Mouse (Mus musculus) embryonic fibroblast, embryonic 13.5 days (primary cell): ENCODE results near the gene Lmo7. TPM values are rescaled to one million over a fixed set of nuclear protein-coding genes. Genes with fewer than 3 reads are reported as not detected.

Experiments
- H3K27ac ChIP-seq: 2 replicates; pipeline ENCODE4 v1.5.1; 2012; ENCODE audit warnings: low read length, control low read depth, inconsistent platforms; ENCODE audit not compliant: insufficient read depth
- H3K4me1 ChIP-seq: 2 replicates; pipeline ENCODE4 v1.6.1; 2011; ENCODE audit warnings: low read length; ENCODE audit not compliant: control insufficient read depth, insufficient read depth
- H3K4me3 ChIP-seq: 2 replicates; pipeline ENCODE4 v1.5.1; 2011; ENCODE audit warnings: mild to moderate bottlenecking, control low read depth, low read length; ENCODE audit not compliant: insufficient read depth
- CTCF ChIP-seq: IDR thresholded peaks from 2 replicates; pipeline ENCODE4 v1.5.1; 2011; ENCODE audit warnings: mild to moderate bottlenecking, control low read depth, low read length, moderate library complexity, borderline replicate concordance; ENCODE audit not compliant: insufficient read depth
- POLR2A ChIP-seq: IDR thresholded peaks from 2 replicates; pipeline ENCODE4 v1.6.1; 2011; ENCODE audit warnings: low read depth, mild to moderate bottlenecking, control low read depth, low read length, moderate library complexity
- polyA plus RNA-seq: library from polyadenylated mRNA; stranded (reverse); fragments of >200 nt; gene quantifications from 2 replicates; pipeline ENCODE4 v1.2.4, GENCODE M21; 2011; ENCODE audit warnings: low read depth; ENCODE audit not compliant: missing spikeins, insufficient read length

Lmo7 gene
- polyA plus RNA-seq, 1 experiment = 61.5 TPM

- Histone ChIP-seq H3K4me3 (no peak overlapping the region), H3K4me1 (no peaks in the 10 kb centered on the region), H3K27ac (no peak overlapping the region)
- TF ChIP-seq POLR2A = no peak
- no peak for TF ChIP-seq CTCF
Observed at GRCm38 (mm10) chr14:101964381-101964780, 234.6 kb downstream of the Lmo7 start.

- no peak overlapping the region for H3K27ac ChIP-seq
- H3K4me1 ChIP-seq = no peaks in the 10 kb centered on the region
- TF ChIP-seq CTCF = no peak
- no peak for TF ChIP-seq POLR2A
- no peak overlapping the region for H3K4me3 ChIP-seq
Observed at GRCm38 (mm10) chr14:101964956-101965355, 235.2 kb downstream of the Lmo7 start.

GRCm38 (mm10) chr14:101972764-101973163 is 243.0 kb downstream of the Lmo7 start:
- Histone ChIP-seq H3K4me3 (no peak overlapping the region), H3K27ac (no peak overlapping the region), H3K4me1 (no peaks in the 10 kb centered on the region)
- TF ChIP-seq CTCF = no peak
- TF ChIP-seq POLR2A = no peak

GRCm38 (mm10) chr14:101973171-101973570 is 243.4 kb downstream of the Lmo7 start:
- Histone ChIP-seq H3K4me1 (no peaks in the 10 kb centered on the region), H3K4me3 (no peak overlapping the region), H3K27ac (no peak overlapping the region)
- TF ChIP-seq POLR2A = no peak
- no peak for TF ChIP-seq CTCF

- Histone ChIP-seq H3K4me3 (no peak overlapping the region), H3K4me1 (no peaks in the 10 kb centered on the region), H3K27ac (no peak overlapping the region)
- TF ChIP-seq CTCF (no peak), POLR2A (no peak)
Observed at GRCm38 (mm10) chr14:101976021-101976685, 246.4 kb downstream of the Lmo7 start.

Other genes starting within 250 kb of the Lmo7 start
- gene Tbc1d4, start 120.8 kb upstream of the Lmo7 start, polyA plus RNA-seq = 1.9 and 3.2 TPM in 2 replicates
- 32.8 and 34.9 TPM in 2 replicates for gene Commd6, start 89.3 kb upstream of the Lmo7 start, polyA plus RNA-seq
- 33.5 and 35.4 TPM in 2 replicates for gene Uchl3, start 76.0 kb upstream of the Lmo7 start, polyA plus RNA-seq
- gene Gm9922, start 143 bp upstream of the Lmo7 start, polyA plus RNA-seq = 1.3 TPM in 1 of 2 replicates, not detected in the other